Mouse (Mus musculus) myocyte (in vitro differentiated cells): ENCODE data around the gene Mink1.

ENCODE experiments used
- CEBPB ChIP-seq: IDR thresholded peaks from 2 replicates; pipeline ENCODE4 v1.6.1; 2011; ENCODE audit warnings: mild to moderate bottlenecking, moderate library complexity; ENCODE audit not compliant: poor library complexity, insufficient read depth, severe bottlenecking
- E2F4 ChIP-seq: IDR thresholded peaks from one replicate; pipeline ENCODE4 v1.6.1; 2011; ENCODE audit warnings: mild to moderate bottlenecking, control low read depth, moderate library complexity; ENCODE audit not compliant: insufficient read depth
- MAX ChIP-seq: IDR thresholded peaks from one replicate; pipeline ENCODE4 v1.6.1; 2011; ENCODE audit warnings: low read depth, mild to moderate bottlenecking, control low read depth
- MYOD1 ChIP-seq, 3 experiments: IDR thresholded peaks; one replicate each; pipeline ENCODE4 v1.6.1; 2011; ENCODE audit warnings: control low read depth in 2 of 3, low read depth in 2 of 3, mild to moderate bottlenecking in 2 of 3, moderate library complexity in 1 of 3; ENCODE audit not compliant: insufficient read length in 2 of 3, control insufficient read depth in 1 of 3
- MYOG ChIP-seq, 3 experiments: IDR thresholded peaks; one replicate each; pipeline ENCODE4 v1.6.1; 2011; ENCODE audit warnings: control low read depth in 2 of 3, low read depth in 2 of 3, mild to moderate bottlenecking in 2 of 3; ENCODE audit not compliant: insufficient read length in 2 of 3, control insufficient read depth in 1 of 3, insufficient read depth in 1 of 3
- POLR2A ChIP-seq: IDR thresholded peaks from one replicate; pipeline ENCODE4 v1.6.1; 2011; ENCODE audit warnings: low read depth, mild to moderate bottlenecking, control low read depth, moderate library complexity; ENCODE audit not compliant: insufficient read length
- REST ChIP-seq: IDR thresholded peaks from one replicate; pipeline ENCODE4 v1.6.1; 2011; ENCODE audit warnings: mild to moderate bottlenecking, control low read depth, moderate library complexity; ENCODE audit not compliant: insufficient read depth, insufficient read length
- SRF ChIP-seq: IDR thresholded peaks from one replicate; pipeline ENCODE4 v1.6.1; 2011; ENCODE audit warnings: low read depth; ENCODE audit not compliant: control insufficient read depth, insufficient read length
- TCF12 ChIP-seq: IDR thresholded peaks from one replicate; pipeline ENCODE4 v1.6.1; 2011; ENCODE audit warnings: mild to moderate bottlenecking, control low read depth; ENCODE audit not compliant: poor library complexity, insufficient read depth, severe bottlenecking
- TCF3 ChIP-seq: IDR thresholded peaks from one replicate; pipeline ENCODE4 v1.6.1; 2011; ENCODE audit warnings: low read depth, control low read depth; ENCODE audit not compliant: insufficient read length
- USF1 ChIP-seq: IDR thresholded peaks from one replicate; pipeline ENCODE4 v1.6.1; 2011; ENCODE audit warnings: low read depth, mild to moderate bottlenecking, control low read depth, moderate library complexity

DNA sequence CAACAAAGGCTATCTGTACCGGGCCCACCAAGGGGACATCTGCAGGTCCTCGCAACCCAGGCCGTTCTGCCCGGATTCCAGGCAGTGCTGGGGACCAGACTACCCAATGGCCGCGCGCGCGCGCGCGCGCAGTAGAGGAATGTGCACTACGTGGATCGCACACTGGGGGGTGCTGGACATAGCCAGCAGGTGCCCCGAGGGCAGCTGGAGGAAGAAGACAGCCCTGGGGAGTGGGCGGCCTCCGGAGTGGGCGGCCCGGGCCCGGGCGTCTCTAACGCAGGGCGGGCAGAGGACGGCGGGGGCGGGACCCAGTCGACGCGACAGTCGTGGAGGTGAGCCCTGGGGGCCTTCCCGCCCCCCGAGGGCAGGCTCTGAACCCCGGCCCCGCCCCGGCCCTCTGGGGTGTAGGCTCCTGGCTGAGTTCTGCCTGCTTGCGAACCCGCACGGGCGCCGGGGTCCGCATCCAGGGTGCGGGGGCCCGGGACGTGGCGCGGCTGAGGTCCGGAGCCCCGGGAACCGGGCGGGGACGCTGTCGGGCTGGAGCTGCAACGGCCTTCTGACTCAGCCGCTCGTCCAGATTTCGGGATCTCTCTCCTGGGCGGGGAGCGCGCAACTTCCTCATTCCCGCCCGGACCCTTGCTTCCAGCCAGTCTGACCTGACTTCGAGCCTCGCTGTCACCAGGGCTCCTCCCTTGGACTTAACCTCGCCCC, 22.6 kb upstream of the Mink1 start, which contains the start of gene Pld2:
- TF ChIP-seq MYOG (IDR thresholded peaks at IDR 0.05; ENCODE audit: control insufficient read depth in 1 of 3, insufficient read depth in 1 of 3, insufficient read length in 2 of 3, low read depth in 2 of 3): peak in 2 of 3 experiments; percentile 72 to 82
- peak; percentile 46 for TF ChIP-seq POLR2A
- TF ChIP-seq REST: no peak
- no peak for TF ChIP-seq E2F4
- TF ChIP-seq MYOD1 (IDR thresholded peaks at IDR 0.05; ENCODE audit: control insufficient read depth in 1 of 3, insufficient read length in 2 of 3, low read depth in 2 of 3): peak in 2 of 3 experiments; percentile 73 to 83
- TF ChIP-seq TCF3: no peak
- no peak for TF ChIP-seq CEBPB
- no peak for TF ChIP-seq USF1
- no peak for TF ChIP-seq TCF12
- no peak for TF ChIP-seq SRF
- no peak for TF ChIP-seq MAX
